Mouse (Mus musculus): ENCODE measurements around the gene Plxnb2.

- TF ChIP-seq CTCF (IDR thresholded peaks at IDR 0.05; ENCODE audit: low read depth, low read length) (no peak), GATA1 (IDR thresholded peaks at IDR 0.05; ENCODE audit: borderline replicate concordance, low read length) (no peak)
Measured at GRCm38 (mm10) chr15:89127364-89127940, 53.1 kb downstream of the Plxnb2 start.
